In the genomic region with DNA sequence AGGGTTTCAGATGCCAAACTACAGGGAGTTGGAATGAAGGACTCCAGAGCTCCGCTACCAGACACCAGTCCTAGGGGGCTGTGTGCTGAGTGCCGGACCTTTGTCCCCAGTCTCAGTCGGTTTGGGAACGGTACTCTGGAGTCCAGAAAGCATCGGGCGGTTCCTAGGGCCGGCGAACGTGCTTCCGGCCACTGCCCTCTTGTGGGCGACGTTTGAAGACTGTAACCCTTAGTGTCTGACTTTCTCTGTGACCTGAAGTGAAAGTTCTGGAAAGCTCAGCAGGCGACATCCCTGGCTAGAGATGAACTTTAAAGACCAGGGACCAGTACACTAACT, we compare ENCODE assay signal across 8 mouse cellular contexts. TPM values are rescaled to one million over a fixed set of nuclear protein-coding genes. Genes with fewer than 3 reads are reported as not detected.
DNase-seq lines count a peak whose midpoint lies in the region; ATAC-seq and TF ChIP-seq lines count a peak whose summit lies in the region.

No protein-coding gene starts in this region.

- peak overlapping the region; percentile 94 for H3K9ac ChIP-seq in forebrain, embryonic 14.5 days (ENCODE audit: low read length)
- peak overlapping the region; percentile 56 for H3K9ac ChIP-seq in hindbrain, embryonic 11.5 days (ENCODE audit: low read depth, low read length)
- peak overlapping the region; percentile 77 for H3K9ac ChIP-seq in limb, embryonic 14.5 days (ENCODE audit: low read depth, low read length, severe bottlenecking)
- H3K9ac ChIP-seq in midbrain, embryonic 13.5 days (replicated peaks), result peak overlapping the region; percentile 70

- WGBS in forebrain, embryonic 14.5 days, result 1% methylated on average over 13 of the region's 13 CpGs
- 0% methylated on average over 13 of the region's 13 CpGs for WGBS in hindbrain, embryonic 11.5 days
- 2% methylated on average over 13 of the region's 13 CpGs for WGBS in limb, embryonic 14.5 days
- WGBS in midbrain, embryonic 13.5 days, result under 1% methylated on average over 13 of the region's 13 CpGs

- no peaks in the 10 kb centered on the region for H3K9me3 ChIP-seq in forebrain, embryonic 14.5 days (replicated peaks; ENCODE audit: control insufficient read depth, low read length)
- H3K9me3 ChIP-seq in hindbrain, embryonic 11.5 days (ENCODE audit: control insufficient read depth, low read length), result no peaks in the 10 kb centered on the region; the same call in 1 of the 2 replicates
- peaks cover 10% of the 10 kb centered on the region for H3K9me3 ChIP-seq in limb, embryonic 14.5 days (ENCODE audit: control insufficient read depth, low read length)
- H3K9me3 ChIP-seq in midbrain, embryonic 13.5 days, result no peaks in the 10 kb centered on the region

- H3K4me1 ChIP-seq in forebrain, embryonic 14.5 days (ENCODE audit: control insufficient read depth, insufficient read depth, low read length), result peaks cover 26% of the 10 kb centered on the region
- peaks cover 8% of the 10 kb centered on the region; the same call in 1 of the 2 replicates for H3K4me1 ChIP-seq in hindbrain, embryonic 11.5 days (replicated peaks; ENCODE audit: control insufficient read depth, insufficient read depth, low read length)
- H3K4me1 ChIP-seq in limb, embryonic 14.5 days (ENCODE audit: control insufficient read depth, insufficient read depth, low read length), result peaks cover 25% of the 10 kb centered on the region
- H3K4me1 ChIP-seq in midbrain, embryonic 13.5 days (replicated peaks), result peaks cover 39% of the 10 kb centered on the region

- H3K27ac ChIP-seq in forebrain, embryonic 14.5 days (ENCODE audit: low read depth, low read length), result 0 out of 2 replicates have a peak overlapping the region, but pooled peaks have one; percentile 87
- peak overlapping the region; percentile 84 for H3K27ac ChIP-seq in hindbrain, embryonic 11.5 days (ENCODE audit: low read depth, low read length)
- H3K27ac ChIP-seq in limb, embryonic 14.5 days (replicated peaks; ENCODE audit: low read depth, low read length), result peak overlapping the region; percentile 94
- peak overlapping the region; percentile 94; the same call in 1 of the 2 replicates for H3K27ac ChIP-seq in midbrain, embryonic 13.5 days

- no peaks in the 10 kb centered on the region for H3K27me3 ChIP-seq in forebrain, embryonic 14.5 days (replicated peaks; ENCODE audit: control insufficient read depth, insufficient read depth, low read length)
- no peaks in the 10 kb centered on the region for H3K27me3 ChIP-seq in hindbrain, embryonic 11.5 days (ENCODE audit: control insufficient read depth, insufficient read depth, low read length)
- H3K27me3 ChIP-seq in limb, embryonic 14.5 days (ENCODE audit: control insufficient read depth, insufficient read depth, low read length), result no peaks in the 10 kb centered on the region
- no peaks in the 10 kb centered on the region for H3K27me3 ChIP-seq in midbrain, embryonic 13.5 days

- peak; percentile 4; the same call in 1 of the 2 replicates for ATAC-seq in cerebellum, adult (ENCODE audit: insufficient number of reproducible peaks, low FRiP score, low TSS enrichment)
- 0 out of 2 replicates have a peak, but pooled peaks have one; percentile 13 for ATAC-seq in forebrain, embryonic 14.5 days
- peak; percentile 13; the same call in 1 of the 2 replicates for ATAC-seq in hindbrain, embryonic 11.5 days (ENCODE audit: low FRiP score)
- 0 out of 2 replicates have a peak, but pooled peaks have one; percentile 6 for ATAC-seq in limb, embryonic 14.5 days (ENCODE audit: low FRiP score, low read depth)
- ATAC-seq in midbrain, embryonic 13.5 days, result peak; percentile 25

- peak overlapping the region; percentile 73 for H3K4me3 ChIP-seq in forebrain, embryonic 14.5 days (ENCODE audit: low read depth, low read length)
- peak overlapping the region; percentile 69 for H3K4me3 ChIP-seq in hindbrain, embryonic 11.5 days (ENCODE audit: low read depth, low read length)
- H3K4me3 ChIP-seq in limb, embryonic 14.5 days (replicated peaks; ENCODE audit: low read length), result peak overlapping the region; percentile 89
- peak overlapping the region; percentile 91 for H3K4me3 ChIP-seq in midbrain, embryonic 13.5 days (replicated peaks)

- H3K36me3 ChIP-seq in forebrain, embryonic 14.5 days (ENCODE audit: control insufficient read depth, insufficient read depth, low read length), result no peaks in the 10 kb centered on the region
- no peaks in the 10 kb centered on the region for H3K36me3 ChIP-seq in hindbrain, embryonic 11.5 days (ENCODE audit: control insufficient read depth, insufficient read depth, low read length)
- H3K36me3 ChIP-seq in limb, embryonic 14.5 days (ENCODE audit: control insufficient read depth, insufficient read depth, low read length), result peaks cover 3% of the 10 kb centered on the region; the same call in 1 of the 2 replicates
- no peaks in the 10 kb centered on the region for H3K36me3 ChIP-seq in midbrain, embryonic 13.5 days

- peak overlapping the region; percentile 84 for H3K4me2 ChIP-seq in forebrain, embryonic 14.5 days (ENCODE audit: low read length)
- H3K4me2 ChIP-seq in hindbrain, embryonic 11.5 days (replicated peaks; ENCODE audit: low read depth, low read length), result peak overlapping the region; percentile 85
- H3K4me2 ChIP-seq in limb, embryonic 14.5 days (replicated peaks; ENCODE audit: low read depth, low read length, severe bottlenecking), result peak overlapping the region; percentile 90
- H3K4me2 ChIP-seq in midbrain, embryonic 13.5 days (replicated peaks), result peak overlapping the region; percentile 84

- no peak for DNase-seq in cerebellum, adult 11-12 months
- peak; percentile 86 for DNase-seq in adrenal gland, postnatal 10 days
- DNase-seq in forebrain, embryonic 14.5 days (ENCODE audit: low spot score), result peak; percentile 39
- DNase-seq in hindbrain, embryonic 11.5 days (ENCODE audit: low spot score), result peak; percentile 75
- no peak for DNase-seq in limb, embryonic 14.5 days (ENCODE audit: low spot score)
- DNase-seq in testis, postnatal 14 days (ENCODE audit: low spot score), result peak; percentile 64

- TF ChIP-seq POLR2A in limb, embryonic 14.5 days (IDR thresholded peaks at IDR 0.05; ENCODE audit: borderline replicate concordance, extremely low read depth, insufficient read depth, insufficient read length), result no peak

RNA-seq across cellular contexts. Expression of a gene that starts 1.1 kb away (rescaled TPM):
- 100 to 1,000 TPM; 170 to 208 TPM for total RNA-seq in adrenal gland, postnatal 10 days (2021)
- polyA plus RNA-seq in forebrain, embryonic 14.5 days (2014; fragmentation: Nextera tagmentation; extraction: Ambion mirVana), result 60.2 and 81.2 TPM in 2 replicates
- 66.3 and 67.1 TPM in 2 replicates for polyA plus RNA-seq in hindbrain, embryonic 11.5 days (2014; fragmentation: Nextera tagmentation; extraction: Ambion mirVana)
- 261 and 271 TPM in 2 replicates for polyA plus RNA-seq in limb, embryonic 14.5 days (2012; rRNA removed)
- polyA plus RNA-seq in limb, embryonic 14.5 days (2014; fragmentation: Nextera tagmentation; extraction: Ambion mirVana), result 146 and 172 TPM in 2 replicates
- 98.2 and 99.4 TPM in 2 replicates for polyA plus RNA-seq in midbrain, embryonic 13.5 days (2015; fragmentation: Nextera tagmentation; extraction: Ambion mirVana)

RNA-seq across cellular contexts. Expression of a gene that starts 20.8 kb away (rescaled TPM):
- total RNA-seq in adrenal gland, postnatal 10 days (2021), result 10 to 100 TPM; 64.7 to 67.8 TPM
- 3.4 and 3.7 TPM in 2 replicates for polyA plus RNA-seq in forebrain, embryonic 14.5 days (2014; fragmentation: Nextera tagmentation; extraction: Ambion mirVana)
- 6.0 and 6.9 TPM in 2 replicates for polyA plus RNA-seq in hindbrain, embryonic 11.5 days (2014; fragmentation: Nextera tagmentation; extraction: Ambion mirVana)
- polyA plus RNA-seq in limb, embryonic 14.5 days (2012; rRNA removed), result 30.7 and 33.5 TPM in 2 replicates
- 22.2 and 24.6 TPM in 2 replicates for polyA plus RNA-seq in limb, embryonic 14.5 days (2014; fragmentation: Nextera tagmentation; extraction: Ambion mirVana)
- 3.8 and 4.3 TPM in 2 replicates for polyA plus RNA-seq in midbrain, embryonic 13.5 days (2015; fragmentation: Nextera tagmentation; extraction: Ambion mirVana)

RNA-seq across cellular contexts. Expression of a gene that starts 44.7 kb away (rescaled TPM):
- total RNA-seq in adrenal gland, postnatal 10 days (2021), result 1 to 10 TPM; 7.8 to 9.4 TPM
- polyA plus RNA-seq in forebrain, embryonic 14.5 days (2014; fragmentation: Nextera tagmentation; extraction: Ambion mirVana), result 5.8 TPM in 2 replicates
- 8.6 and 9.3 TPM in 2 replicates for polyA plus RNA-seq in hindbrain, embryonic 11.5 days (2014; fragmentation: Nextera tagmentation; extraction: Ambion mirVana)
- 12.3 and 13.9 TPM in 2 replicates for polyA plus RNA-seq in limb, embryonic 14.5 days (2012; rRNA removed)
- 9.0 and 10.2 TPM in 2 replicates for polyA plus RNA-seq in limb, embryonic 14.5 days (2014; fragmentation: Nextera tagmentation; extraction: Ambion mirVana)
- 4.6 and 4.8 TPM in 2 replicates for polyA plus RNA-seq in midbrain, embryonic 13.5 days (2015; fragmentation: Nextera tagmentation; extraction: Ambion mirVana)

RNA-seq across cellular contexts. Expression of a gene that starts 46.3 kb away (rescaled TPM):
- total RNA-seq in adrenal gland, postnatal 10 days (2021), result 10 to 100 TPM; 19.0 to 24.8 TPM
- polyA plus RNA-seq in forebrain, embryonic 14.5 days (2014; fragmentation: Nextera tagmentation; extraction: Ambion mirVana), result 1.8 and 1.9 TPM in 2 replicates
- polyA plus RNA-seq in hindbrain, embryonic 11.5 days (2014; fragmentation: Nextera tagmentation; extraction: Ambion mirVana), result 4.3 and 4.9 TPM in 2 replicates
- polyA plus RNA-seq in limb, embryonic 14.5 days (2012; rRNA removed), result 64.5 and 68.3 TPM in 2 replicates
- 16.4 and 19.9 TPM in 2 replicates for polyA plus RNA-seq in limb, embryonic 14.5 days (2014; fragmentation: Nextera tagmentation; extraction: Ambion mirVana)
- polyA plus RNA-seq in midbrain, embryonic 13.5 days (2015; fragmentation: Nextera tagmentation; extraction: Ambion mirVana), result 1.2 and 1.8 TPM in 2 replicates

Comparison
In these comparisons a context has a peak if more than half of its experiments do, and no peak if none do; other contexts are left out.
1. DNase-seq: peak in adrenal gland, postnatal 10 days (single experiment), forebrain, embryonic 14.5 days (single experiment), hindbrain, embryonic 11.5 days (single experiment) and testis, postnatal 14 days (single experiment); none in cerebellum, adult 11-12 months (single experiment) and limb, embryonic 14.5 days (single experiment).
2. Peak in every context shown above with its lines, with median percentiles within 50 percentile points of each other: ATAC-seq, H3K27ac ChIP-seq, H3K4me2 ChIP-seq, H3K4me3 ChIP-seq and H3K9ac ChIP-seq.